Mouse (Mus musculus) spleen, adult 2 months (tissue): ENCODE measurements around the gene Tmtc1.

ENCODE experiments used
- CTCF ChIP-seq: fragments of 200-500 bp; IDR thresholded peaks from 2 replicates; pipeline ENCODE4 v1.5.1; 2011; ENCODE audit warnings: mild to moderate bottlenecking, inconsistent platforms; ENCODE audit not compliant: insufficient read depth, insufficient read length, insufficient replicate concordance; ENCODE audit errors: extremely low read depth
- POLR2A ChIP-seq: fragments of 200-500 bp; IDR thresholded peaks from 2 replicates; pipeline ENCODE4 v1.6.1; 2011; ENCODE audit warnings: low read depth, low read length, inconsistent platforms

DNA sequence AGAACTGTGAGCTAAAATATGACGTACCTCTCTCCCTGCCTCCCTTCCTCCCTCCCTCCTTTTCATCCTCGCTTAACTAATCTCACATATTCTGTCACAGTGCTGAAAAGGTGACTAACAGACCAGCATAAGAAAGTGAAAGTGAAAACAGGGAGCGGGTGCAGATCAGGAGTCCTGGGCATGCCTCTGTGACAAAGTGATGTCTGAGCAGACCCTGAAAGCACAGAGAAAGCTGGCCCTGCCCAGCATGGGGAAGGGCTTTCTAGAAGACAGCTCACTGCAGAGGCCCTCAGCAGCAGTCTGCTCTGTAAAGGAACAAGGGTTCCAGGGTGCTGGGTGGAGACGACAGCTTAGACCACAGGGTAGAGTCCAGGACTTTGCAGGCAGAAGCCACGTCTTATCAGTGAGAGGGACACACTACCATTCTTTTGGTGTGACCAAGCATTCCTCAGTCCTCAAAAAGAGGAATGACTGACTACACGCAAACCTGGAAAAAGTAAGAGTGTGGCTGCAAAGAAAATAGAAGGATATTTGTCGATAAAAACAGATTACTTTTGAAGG lies 7.7 kb downstream of the Tmtc1 start:
- TF ChIP-seq CTCF (no peak), POLR2A (no peak)
